Mouse (Mus musculus) embryonic facial prominence, embryonic 11.5 days (tissue): ENCODE measurements around the gene Nfib. TPM values are rescaled to one million over a fixed set of nuclear protein-coding genes. Genes with fewer than 3 reads are reported as not detected.

Source experiments
- ATAC-seq: fragments of 200-750 bp; cut with Nextera tagmentation; replicated peaks from 2 replicates; pipeline ENCODE4 v1.8.0; 2017; ENCODE audit warnings: low read depth; ENCODE audit not compliant: insufficient number of reproducible peaks, low FRiP score, low TSS enrichment
- DNase-seq: peaks from one replicate; pipeline ENCODE4 v3.0.0-alpha.2; 2015; ENCODE audit warnings: low spot score
- H3K27ac ChIP-seq: fragments of 300-500 bp; sonication (generic); replicated peaks from 2 replicates; pipeline ENCODE4 v1.5.1; 2014; ENCODE audit warnings: mild to moderate bottlenecking, low read depth, low read length, control low read depth
- H3K27me3 ChIP-seq: fragments of 300-500 bp; sonication (generic); 2 replicates; pipeline ENCODE4 v1.6.1; 2014; ENCODE audit warnings: mild to moderate bottlenecking, low read length, moderate library complexity, mixed read lengths; ENCODE audit not compliant: control insufficient read depth, insufficient read depth
- H3K36me3 ChIP-seq: fragments of 300-500 bp; sonication (generic); replicated peaks from 2 replicates; pipeline ENCODE4 v1.6.1; 2014; ENCODE audit warnings: low read depth, mild to moderate bottlenecking, low read length, moderate library complexity, mixed read lengths; ENCODE audit not compliant: control insufficient read depth, insufficient read depth
- H3K4me1 ChIP-seq: fragments of 300-500 bp; sonication (generic); 2 replicates; pipeline ENCODE4 v1.6.1; 2014; ENCODE audit warnings: low read length, mixed read lengths; ENCODE audit not compliant: control insufficient read depth, insufficient read depth
- H3K4me2 ChIP-seq: fragments of 300-500 bp; sonication (generic); 2 replicates; pipeline ENCODE4 v1.6.1; 2014; ENCODE audit warnings: low read depth, mild to moderate bottlenecking, control low read depth, low read length, moderate library complexity
- H3K4me3 ChIP-seq: fragments of 300-500 bp; sonication (generic); 2 replicates; pipeline ENCODE4 v1.5.1; 2014; ENCODE audit warnings: low read depth, low read length, control low read depth
- H3K9ac ChIP-seq: fragments of 300-500 bp; sonication (generic); replicated peaks from 2 replicates; pipeline ENCODE4 v1.6.1; 2014; ENCODE audit warnings: mild to moderate bottlenecking, control low read depth, low read length
- H3K9me3 ChIP-seq: fragments of 300-500 bp; sonication (generic); replicated peaks from 2 replicates; pipeline ENCODE4 v1.6.1; 2016; ENCODE audit warnings: mild to moderate bottlenecking, low read length, inconsistent platforms, mixed read lengths; ENCODE audit not compliant: control insufficient read depth
- WGBS: fragments of 180-500 bp; shearing (Covaris S2); extraction: QIAGEN DNeasy Blood & Tissue Kit; methylation state at CpG from one replicate; pipeline ENCODE4 v1.1.7; 2014; 5-methylcytosine and 5-hydroxymethylcytosine counted together
- polyA plus RNA-seq: library from polyadenylated mRNA; unstranded; fragments of >200 nt; fragmentation: Nextera tagmentation; extraction: Ambion mirVana; gene quantifications from 2 replicates; pipeline ENCODE4 v1.2.1, GENCODE M21; 2014

The Nfib gene
- polyA plus RNA-seq, 1 experiment from 2014 or later, result 30.9 TPM

- Histone ChIP-seq H3K27ac (no peak overlapping the region), H3K27me3 (no peaks in the 10 kb centered on the region), H3K4me3 (no peak overlapping the region), H3K9ac (no peak overlapping the region), H3K4me2 (no peak overlapping the region), H3K4me1 (no peaks in the 10 kb centered on the region), H3K36me3 (no peaks in the 10 kb centered on the region), H3K9me3 (no peaks in the 10 kb centered on the region)
- ATAC-seq (no peak), DNase-seq (no peak)
- 52% methylated on average over 5 of the region's 5 CpGs for WGBS
Measured at GRCm38 (mm10) chr4:82474334-82474733, 231.2 kb downstream of the Nfib start.

GRCm38 (mm10) chr4:82470938-82471320, 234.6 kb downstream of the Nfib start:
- DNase-seq (no peak), ATAC-seq (no peak)
- Histone ChIP-seq H3K4me2 (no peak overlapping the region), H3K4me3 (no peak overlapping the region), H3K9ac (no peak overlapping the region), H3K9me3 (no peaks in the 10 kb centered on the region), H3K36me3 (no peaks in the 10 kb centered on the region), H3K27ac (no peak overlapping the region), H3K27me3 (no peaks in the 10 kb centered on the region), H3K4me1 (peaks cover 4% of the 10 kb centered on the region)
- WGBS, result 87% methylated on average over 3 of the region's 3 CpGs

GRCm38 (mm10) chr4:82470212-82470937, 235.2 kb downstream of the Nfib start:
- Histone ChIP-seq H3K4me3 (no peak overlapping the region), H3K27ac (no peak overlapping the region), H3K27me3 (no peaks in the 10 kb centered on the region), H3K4me2 (no peak overlapping the region), H3K9ac (no peak overlapping the region), H3K36me3 (no peaks in the 10 kb centered on the region), H3K9me3 (no peaks in the 10 kb centered on the region), H3K4me1 (peaks cover 4% of the 10 kb centered on the region)
- DNase-seq, result no peak
- WGBS, result 87% methylated on average over 5 of the region's 5 CpGs
- ATAC-seq, result no peak

GRCm38 (mm10) chr4:82468944-82469343, 236.6 kb downstream of the Nfib start:
- Histone ChIP-seq H3K27me3 (no peaks in the 10 kb centered on the region), H3K4me2 (no peak overlapping the region), H3K27ac (no peak overlapping the region), H3K9ac (no peak overlapping the region), H3K36me3 (no peaks in the 10 kb centered on the region), H3K9me3 (no peaks in the 10 kb centered on the region), H3K4me3 (no peak overlapping the region), H3K4me1 (peaks cover 4% of the 10 kb centered on the region)
- DNase-seq, result no peak
- no peak for ATAC-seq
- WGBS, result 78% methylated on average over 3 of the region's 3 CpGs

GRCm38 (mm10) chr4:82466717-82467116, 238.8 kb downstream of the Nfib start:
- H3K9me3 ChIP-seq, result no peaks in the 10 kb centered on the region
- no peak overlapping the region for H3K9ac ChIP-seq
- 64% methylated on average over 8 of the region's 8 CpGs for WGBS
- no peak for ATAC-seq
- H3K4me2 ChIP-seq, result no peak overlapping the region
- no peaks in the 10 kb centered on the region for H3K36me3 ChIP-seq
- 0 out of 2 replicates have a peak overlapping the region, but pooled peaks have one; percentile 35 for H3K27ac ChIP-seq
- no peak for DNase-seq
- H3K27me3 ChIP-seq, result no peaks in the 10 kb centered on the region
- H3K4me3 ChIP-seq, result no peak overlapping the region
- H3K4me1 ChIP-seq, result peaks cover 4% of the 10 kb centered on the region

GRCm38 (mm10) chr4:82466144-82466543, 239.4 kb downstream of the Nfib start:
- H3K36me3 ChIP-seq, result no peaks in the 10 kb centered on the region
- H3K9ac ChIP-seq, result no peak overlapping the region
- H3K4me2 ChIP-seq, result no peak overlapping the region
- DNase-seq (no peak), ATAC-seq (no peak)
- no peaks in the 10 kb centered on the region for H3K9me3 ChIP-seq
- no peaks in the 10 kb centered on the region for H3K27me3 ChIP-seq
- 74% methylated on average over 6 of the region's 6 CpGs for WGBS
- no peak overlapping the region for H3K27ac ChIP-seq
- H3K4me3 ChIP-seq, result no peak overlapping the region
- peaks cover 4% of the 10 kb centered on the region for H3K4me1 ChIP-seq

GRCm38 (mm10) chr4:82464051-82464632, 241.4 kb downstream of the Nfib start:
- WGBS, result 31% methylated on average over 8 of the region's 8 CpGs
- no peak overlapping the region for H3K4me3 ChIP-seq
- peak; percentile 78 for DNase-seq
- H3K4me2 ChIP-seq, result peak overlapping the region; percentile 26; the same call in 1 of the 2 replicates
- no peaks in the 10 kb centered on the region for H3K36me3 ChIP-seq
- no peaks in the 10 kb centered on the region for H3K9me3 ChIP-seq
- peaks cover 4% of the 10 kb centered on the region for H3K4me1 ChIP-seq
- no peak overlapping the region for H3K9ac ChIP-seq
- no peak overlapping the region; the same call in 1 of the 2 replicates for H3K27ac ChIP-seq
- H3K27me3 ChIP-seq, result no peaks in the 10 kb centered on the region
- peak; percentile 75; the same call in 1 of the 2 replicates for ATAC-seq

GRCm38 (mm10) chr4:82463189-82463715, 242.3 kb downstream of the Nfib start:
- no peak overlapping the region for H3K4me3 ChIP-seq
- no peak overlapping the region for H3K27ac ChIP-seq
- ATAC-seq (no peak), DNase-seq (no peak)
- H3K36me3 ChIP-seq, result no peaks in the 10 kb centered on the region
- no peaks in the 10 kb centered on the region for H3K9me3 ChIP-seq
- H3K9ac ChIP-seq, result no peak overlapping the region
- H3K4me1 ChIP-seq, result peaks cover 4% of the 10 kb centered on the region
- 46% methylated on average over 7 of the region's 7 CpGs for WGBS
- no peaks in the 10 kb centered on the region for H3K27me3 ChIP-seq
- H3K4me2 ChIP-seq, result no peak overlapping the region
